Mouse (Mus musculus) hindbrain, embryonic 15.5 days (tissue): Measurements from ENCODE around the gene Tbl1x. TPM values are rescaled to one million over a fixed set of nuclear protein-coding genes. Genes with fewer than 3 reads are reported as not detected.

Experiments used
- ATAC-seq: fragments of 200-750 bp; cut with Nextera tagmentation; 2 replicates; pipeline ENCODE4 v1.8.0; 2017; ENCODE audit warnings: low read depth, moderate number of reproducible peaks, moderate TSS enrichment; ENCODE audit not compliant: low FRiP score
- H3K27ac ChIP-seq: fragments of 300-500 bp; sonication (generic); replicated peaks from 2 replicates; pipeline ENCODE4 v1.5.1; 2015; ENCODE audit warnings: mild to moderate bottlenecking, inconsistent platforms
- H3K27me3 ChIP-seq: fragments of 300-500 bp; sonication (generic); 2 replicates; pipeline ENCODE4 v1.6.1; 2015; ENCODE audit warnings: control low read depth, inconsistent platforms
- H3K36me3 ChIP-seq: fragments of 300-500 bp; sonication (generic); 2 replicates; pipeline ENCODE4 v1.6.1; 2015; ENCODE audit warnings: control low read depth, inconsistent platforms
- H3K4me1 ChIP-seq: fragments of 300-500 bp; sonication (generic); replicated peaks from 2 replicates; pipeline ENCODE4 v1.6.1; 2015; ENCODE audit warnings: control low read depth, inconsistent platforms
- H3K4me2 ChIP-seq: fragments of 300-500 bp; sonication (generic); 2 replicates; pipeline ENCODE4 v1.6.1; 2015; ENCODE audit warnings: moderate library complexity, mild to moderate bottlenecking, inconsistent platforms
- H3K4me3 ChIP-seq: fragments of 300-500 bp; sonication (generic); 2 replicates; pipeline ENCODE4 v1.5.1; 2015; ENCODE audit warnings: mild to moderate bottlenecking, inconsistent platforms
- H3K9ac ChIP-seq: fragments of 300-500 bp; sonication (generic); 2 replicates; pipeline ENCODE4 v1.6.1; 2015; ENCODE audit warnings: inconsistent platforms
- H3K9me3 ChIP-seq: fragments of 300-500 bp; sonication (generic); 2 replicates; pipeline ENCODE4 v1.6.1; 2016; ENCODE audit warnings: control low read depth, inconsistent platforms
- WGBS: fragments of 180-500 bp; shearing (Covaris S2); methylation state at CpG from one replicate; pipeline ENCODE4 v1.1.7; 2015; 5-methylcytosine and 5-hydroxymethylcytosine counted together
- polyA plus RNA-seq: library from polyadenylated mRNA; unstranded; fragments of >200 nt; fragmentation: Nextera tagmentation; extraction: Ambion mirVana; gene quantifications from 2 replicates; pipeline ENCODE4 v1.2.1, GENCODE M21; 2015

Tbl1x gene
- polyA plus RNA-seq, 1 experiment from 2014 or later, result 43.4 TPM

GRCm38 (mm10) chrX:77617368-77618144 lies 106.7 kb downstream of the Tbl1x start:
- no peak overlapping the region for H3K27ac ChIP-seq
- no peak overlapping the region for H3K4me2 ChIP-seq
- no peaks in the 10 kb centered on the region for H3K4me1 ChIP-seq
- H3K27me3 ChIP-seq, result no peaks in the 10 kb centered on the region
- no peaks in the 10 kb centered on the region for H3K36me3 ChIP-seq
- H3K9ac ChIP-seq, result no peak overlapping the region
- H3K4me3 ChIP-seq, result no peak overlapping the region
- H3K9me3 ChIP-seq, result no peaks in the 10 kb centered on the region
- no peak for ATAC-seq
- 85% methylated on average over 6 of the region's 6 CpGs for WGBS

- H3K36me3 ChIP-seq, result no peaks in the 10 kb centered on the region
- no peaks in the 10 kb centered on the region for H3K4me1 ChIP-seq
- WGBS, result 79% methylated on average over 2 of the region's 2 CpGs
- no peak overlapping the region for H3K9ac ChIP-seq
- no peak overlapping the region for H3K4me2 ChIP-seq
- ATAC-seq, result no peak
- H3K4me3 ChIP-seq, result no peak overlapping the region
- no peak overlapping the region for H3K27ac ChIP-seq
- no peaks in the 10 kb centered on the region for H3K9me3 ChIP-seq
- no peaks in the 10 kb centered on the region for H3K27me3 ChIP-seq
These were observed 119.6 kb downstream of the Tbl1x start for GRCm38 (mm10) chrX:77630439-77630838.

DNA sequence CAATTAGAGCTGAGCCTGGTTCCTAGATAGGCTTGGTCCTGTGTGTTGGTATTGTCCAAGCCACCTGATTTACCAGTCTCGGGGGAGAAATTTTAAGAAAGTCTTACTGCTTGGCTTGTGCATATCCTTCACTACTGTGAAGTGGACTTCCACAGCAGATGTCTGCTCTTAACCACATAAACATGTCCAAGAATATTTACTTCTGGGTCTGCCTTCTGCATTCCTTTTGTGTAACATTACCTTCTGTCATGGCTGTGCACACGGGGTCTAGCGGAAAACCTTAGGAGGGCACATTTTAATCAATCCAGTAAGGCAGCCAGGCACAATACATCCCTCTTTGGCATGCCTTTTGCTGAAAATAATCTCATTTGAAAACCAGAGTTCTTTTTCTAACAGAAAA lies 125.7 kb downstream of the Tbl1x start:
- no peaks in the 10 kb centered on the region for H3K9me3 ChIP-seq
- H3K4me1 ChIP-seq, result no peaks in the 10 kb centered on the region
- no peak for ATAC-seq
- WGBS, result 77% methylated on average over 3 of the region's 3 CpGs
- H3K27ac ChIP-seq, result no peak overlapping the region
- H3K4me2 ChIP-seq, result no peak overlapping the region
- no peak overlapping the region for H3K4me3 ChIP-seq
- no peaks in the 10 kb centered on the region for H3K27me3 ChIP-seq
- H3K9ac ChIP-seq, result no peak overlapping the region
- no peaks in the 10 kb centered on the region for H3K36me3 ChIP-seq

DNA sequence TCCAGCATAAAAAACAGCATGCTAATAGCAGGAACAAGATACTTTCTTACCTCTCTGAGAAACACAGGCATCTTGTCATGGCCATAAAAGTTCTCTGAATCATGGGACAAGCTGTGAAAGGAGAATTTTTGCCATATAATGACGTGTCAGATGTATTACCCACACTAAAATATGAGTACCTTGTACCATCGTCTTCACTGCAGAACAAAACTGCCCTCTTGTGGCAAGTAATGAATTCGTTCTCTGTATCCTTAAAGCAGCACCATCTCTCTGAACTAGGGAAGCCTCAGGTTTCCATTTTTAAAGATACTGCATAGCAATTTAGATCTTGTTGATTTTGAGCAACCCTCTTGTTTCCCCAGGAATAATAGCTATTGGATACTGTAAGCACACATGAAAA lies 127.3 kb downstream of the Tbl1x start:
- WGBS, result 13% methylated on average over 3 of the region's 3 CpGs
- ATAC-seq, result peak; percentile 71; the same call in 1 of the 2 replicates
- Histone ChIP-seq H3K9me3 (no peaks in the 10 kb centered on the region), H3K27me3 (no peaks in the 10 kb centered on the region), H3K27ac (no peak overlapping the region), H3K4me3 (no peak overlapping the region), H3K4me2 (no peak overlapping the region), H3K9ac (no peak overlapping the region), H3K36me3 (no peaks in the 10 kb centered on the region), H3K4me1 (no peaks in the 10 kb centered on the region)

GRCm38 (mm10) chrX:77640301-77640700 lies 129.5 kb downstream of the Tbl1x start:
- no peak overlapping the region for H3K9ac ChIP-seq
- H3K27ac ChIP-seq, result no peak overlapping the region
- H3K27me3 ChIP-seq, result no peaks in the 10 kb centered on the region
- no peak overlapping the region for H3K4me3 ChIP-seq
- no peak overlapping the region for H3K4me2 ChIP-seq
- WGBS, result 95% methylated on average over 4 of the region's 4 CpGs
- H3K9me3 ChIP-seq, result no peaks in the 10 kb centered on the region
- H3K4me1 ChIP-seq, result no peaks in the 10 kb centered on the region
- 0 out of 2 replicates have a peak, but pooled peaks cover 3% of the 10 kb centered on the region for H3K36me3 ChIP-seq
- ATAC-seq, result no peak

DNA sequence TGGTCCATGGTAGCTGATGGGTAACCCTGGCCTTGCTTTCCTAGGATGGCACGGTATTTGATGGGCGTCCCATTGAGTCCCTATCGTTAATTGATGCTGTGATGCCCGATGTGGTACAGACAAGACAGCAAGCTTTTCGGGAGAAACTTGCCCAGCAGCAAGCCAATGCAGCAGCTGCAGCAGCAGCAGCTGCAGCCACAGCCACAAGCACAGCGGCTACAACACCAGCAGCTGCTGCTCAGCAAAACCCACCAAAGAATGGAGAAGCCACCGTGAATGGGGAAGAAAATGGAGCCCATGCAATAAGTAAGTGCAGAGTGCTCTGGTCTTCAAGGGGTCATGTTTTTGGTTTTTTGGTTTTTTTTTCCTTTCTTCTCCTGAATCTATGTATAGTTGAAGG lies 135.4 kb downstream of the Tbl1x start:
- Histone ChIP-seq H3K36me3 (0 out of 2 replicates have a peak, but pooled peaks cover 13% of the 10 kb centered on the region), H3K9ac (no peak overlapping the region), H3K9me3 (no peaks in the 10 kb centered on the region), H3K4me2 (no peak overlapping the region), H3K4me3 (no peak overlapping the region), H3K27me3 (no peaks in the 10 kb centered on the region), H3K27ac (no peak overlapping the region), H3K4me1 (no peaks in the 10 kb centered on the region)
- no peak for ATAC-seq
- 91% methylated on average over 7 of the region's 7 CpGs for WGBS

- Histone ChIP-seq H3K36me3 (peaks cover 21% of the 10 kb centered on the region), H3K9ac (no peak overlapping the region), H3K27ac (no peak overlapping the region), H3K4me1 (no peaks in the 10 kb centered on the region), H3K27me3 (no peaks in the 10 kb centered on the region), H3K9me3 (no peaks in the 10 kb centered on the region), H3K4me2 (no peak overlapping the region), H3K4me3 (no peak overlapping the region)
- ATAC-seq, result no peak
- 90% methylated on average over 2 of the region's 2 CpGs for WGBS
These were observed 139.4 kb downstream of the Tbl1x start for GRCm38 (mm10) chrX:77650246-77650645.

DNA sequence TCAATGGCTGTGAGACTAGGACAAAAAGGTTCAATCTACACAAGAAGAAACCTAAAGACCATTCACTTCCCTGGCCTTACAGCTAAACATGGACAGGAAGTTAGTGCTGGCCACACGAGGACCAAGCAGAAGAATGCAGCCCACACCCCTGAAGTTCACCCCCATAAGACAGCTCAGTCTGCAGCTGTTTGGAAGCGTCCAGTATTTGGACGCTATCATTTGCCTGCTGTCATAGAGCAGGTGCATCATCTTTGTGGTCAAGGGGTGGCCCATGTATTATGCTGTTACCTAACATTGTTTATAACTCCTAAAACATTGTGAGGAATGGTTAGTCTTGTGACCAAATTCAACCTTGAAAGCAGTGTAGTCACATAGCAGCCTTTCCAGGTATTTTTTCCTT lies 151.2 kb downstream of the Tbl1x start:
- Histone ChIP-seq H3K9me3 (no peaks in the 10 kb centered on the region), H3K4me1 (no peaks in the 10 kb centered on the region), H3K27me3 (no peaks in the 10 kb centered on the region), H3K4me2 (no peak overlapping the region), H3K36me3 (peaks cover 3% of the 10 kb centered on the region; the same call in 1 of the 2 replicates), H3K27ac (no peak overlapping the region), H3K4me3 (no peak overlapping the region), H3K9ac (no peak overlapping the region)
- 89% methylated on average over 3 of the region's 3 CpGs for WGBS
- ATAC-seq, result no peak

- H3K9me3 ChIP-seq, result no peaks in the 10 kb centered on the region
- no peak overlapping the region for H3K4me3 ChIP-seq
- no peak overlapping the region for H3K4me2 ChIP-seq
- ATAC-seq, result no peak
- WGBS, result 84% methylated on average over 3 of the region's 3 CpGs
- no peaks in the 10 kb centered on the region for H3K27me3 ChIP-seq
- H3K27ac ChIP-seq, result no peak overlapping the region
- H3K4me1 ChIP-seq, result no peaks in the 10 kb centered on the region
- 0 out of 2 replicates have a peak, but pooled peaks cover 3% of the 10 kb centered on the region for H3K36me3 ChIP-seq
- no peak overlapping the region for H3K9ac ChIP-seq
These were observed 152.5 kb downstream of the Tbl1x start for GRCm38 (mm10) chrX:77663276-77663675.

DNA sequence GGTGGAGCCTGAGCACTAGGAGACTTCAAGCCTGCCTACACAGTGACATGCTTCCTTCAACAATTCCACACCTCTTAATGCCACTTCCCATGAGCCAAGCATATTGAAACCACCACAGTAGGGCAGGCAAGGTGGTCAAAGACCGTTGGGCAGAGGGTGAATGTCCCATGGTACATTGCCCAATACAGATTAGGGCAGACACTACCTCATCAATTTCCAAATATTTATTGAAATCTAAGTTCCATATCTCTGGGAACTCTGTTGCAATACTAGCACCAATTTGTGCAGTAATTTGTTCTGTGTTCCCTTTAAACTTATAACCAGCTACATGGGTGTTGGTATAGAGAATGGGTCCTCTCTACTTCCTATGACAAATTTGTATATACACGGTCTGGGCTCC lies 154.2 kb downstream of the Tbl1x start:
- no peaks in the 10 kb centered on the region for H3K27me3 ChIP-seq
- no peaks in the 10 kb centered on the region for H3K4me1 ChIP-seq
- WGBS, result 88% methylated on average over 2 of the region's 2 CpGs

GRCm38 (mm10) chrX:77666911-77667310 lies 156.1 kb downstream of the Tbl1x start:
- 71% methylated on average over 1 of the region's 1 CpGs for WGBS
- Histone ChIP-seq H3K4me2 (no peak overlapping the region), H3K4me1 (no peaks in the 10 kb centered on the region), H3K9ac (no peak overlapping the region), H3K4me3 (no peak overlapping the region), H3K36me3 (no peaks in the 10 kb centered on the region), H3K27me3 (no peaks in the 10 kb centered on the region), H3K27ac (no peak overlapping the region), H3K9me3 (no peaks in the 10 kb centered on the region)
- ATAC-seq, result no peak

More for the DNA sequence above, 154.2 kb downstream of the Tbl1x start:
- no peaks in the 10 kb centered on the region for H3K9me3 ChIP-seq
- H3K9ac ChIP-seq, result no peak overlapping the region
- H3K36me3 ChIP-seq, result 0 out of 2 replicates have a peak, but pooled peaks cover 3% of the 10 kb centered on the region
- no peak overlapping the region for H3K4me2 ChIP-seq
- no peak overlapping the region for H3K27ac ChIP-seq
- ATAC-seq, result no peak
- no peak overlapping the region for H3K4me3 ChIP-seq

DNA sequence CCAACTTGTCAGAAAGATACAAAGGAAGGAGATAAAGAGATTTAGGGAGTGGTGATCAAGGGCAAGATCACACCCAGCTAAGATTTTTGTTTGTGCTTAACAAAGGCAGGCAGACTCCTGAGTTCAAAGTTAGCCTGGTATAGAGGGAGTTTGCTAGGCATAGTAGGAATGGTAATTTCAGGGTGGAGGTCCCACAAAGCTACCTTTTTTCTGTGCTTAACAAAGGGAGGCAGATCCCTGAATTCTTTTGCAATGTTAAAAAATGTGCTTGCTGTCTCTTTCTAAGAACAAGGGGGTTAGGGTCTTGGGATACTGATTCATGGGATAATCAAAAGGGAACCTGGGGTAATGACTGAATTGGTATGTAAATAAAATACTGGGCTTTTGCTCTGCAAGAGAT lies 156.6 kb downstream of the Tbl1x start:
- no peaks in the 10 kb centered on the region for H3K27me3 ChIP-seq
- ATAC-seq, result no peak

More for the DNA sequence above, 156.6 kb downstream of the Tbl1x start:
- H3K9me3 ChIP-seq, result no peaks in the 10 kb centered on the region
- H3K36me3 ChIP-seq, result no peaks in the 10 kb centered on the region
- no peak overlapping the region for H3K27ac ChIP-seq
- H3K9ac ChIP-seq, result no peak overlapping the region
- no peak overlapping the region for H3K4me2 ChIP-seq
- no peak overlapping the region for H3K4me3 ChIP-seq
- no peaks in the 10 kb centered on the region for H3K4me1 ChIP-seq
